Mouse (Mus musculus): Measurements from ENCODE around the gene Sp8.

Sp8 gene

DNA sequence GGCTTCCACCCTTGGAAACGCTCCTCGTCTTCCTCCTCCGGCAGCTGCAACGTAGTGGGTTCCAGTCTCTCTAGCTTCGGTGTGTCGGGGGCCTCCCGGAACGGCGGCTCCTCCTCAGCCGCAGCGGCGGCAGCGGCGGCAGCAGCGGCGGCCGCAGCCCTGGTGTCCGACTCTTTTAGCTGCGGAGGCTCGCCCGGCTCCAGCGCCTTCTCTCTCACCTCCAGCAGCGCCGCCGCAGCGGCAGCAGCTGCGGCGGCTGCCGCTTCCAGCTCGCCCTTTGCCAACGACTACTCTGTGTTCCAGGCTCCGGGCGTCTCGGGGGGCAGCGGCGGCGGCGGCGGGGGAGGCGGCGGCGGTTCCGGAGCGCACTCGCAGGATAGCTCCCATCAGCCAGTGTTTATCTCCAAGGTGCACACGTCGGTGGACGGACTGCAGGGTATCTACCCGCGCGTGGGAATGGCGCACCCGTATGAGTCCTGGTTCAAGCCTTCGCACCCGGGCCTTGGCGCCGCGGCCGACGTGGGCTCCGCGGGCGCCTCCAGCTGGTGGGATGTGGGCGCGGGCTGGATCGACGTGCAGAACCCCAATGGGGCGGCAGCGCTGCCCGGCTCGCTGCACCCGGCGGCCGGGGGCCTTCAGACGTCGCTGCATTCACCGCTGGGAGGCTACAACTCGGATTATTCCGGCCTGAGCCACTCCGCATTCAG, 2.5 kb downstream of the Sp8 start:
- DNase-seq (ENCODE audit: low read depth, low spot score), result no peak

DNA sequence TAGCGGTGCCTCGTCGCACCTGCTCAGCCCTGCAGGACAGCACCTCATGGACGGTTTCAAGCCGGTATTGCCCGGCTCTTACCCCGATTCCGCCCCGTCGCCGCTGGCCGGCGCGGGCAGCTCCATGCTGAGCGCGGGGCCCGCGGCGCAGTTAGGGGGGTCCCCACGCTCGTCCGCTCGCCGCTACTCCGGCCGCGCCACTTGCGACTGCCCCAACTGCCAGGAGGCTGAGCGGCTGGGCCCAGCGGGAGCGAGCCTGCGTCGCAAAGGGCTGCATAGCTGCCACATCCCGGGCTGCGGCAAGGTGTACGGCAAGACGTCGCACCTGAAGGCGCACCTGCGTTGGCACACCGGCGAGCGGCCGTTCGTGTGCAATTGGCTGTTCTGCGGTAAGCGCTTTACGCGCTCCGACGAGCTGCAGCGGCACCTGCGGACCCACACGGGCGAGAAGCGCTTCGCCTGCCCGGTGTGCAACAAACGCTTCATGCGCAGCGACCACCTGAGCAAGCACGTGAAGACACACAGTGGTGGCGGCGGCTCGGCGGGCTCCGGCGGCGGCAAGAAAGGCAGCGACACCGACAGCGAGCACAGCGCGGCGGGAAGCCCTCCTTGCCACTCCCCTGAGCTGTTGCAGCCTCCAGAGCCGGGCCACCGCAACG, 3.2 kb downstream of the Sp8 start:
- DNase-seq (ENCODE audit: low read depth, low spot score), result no peak

DNA sequence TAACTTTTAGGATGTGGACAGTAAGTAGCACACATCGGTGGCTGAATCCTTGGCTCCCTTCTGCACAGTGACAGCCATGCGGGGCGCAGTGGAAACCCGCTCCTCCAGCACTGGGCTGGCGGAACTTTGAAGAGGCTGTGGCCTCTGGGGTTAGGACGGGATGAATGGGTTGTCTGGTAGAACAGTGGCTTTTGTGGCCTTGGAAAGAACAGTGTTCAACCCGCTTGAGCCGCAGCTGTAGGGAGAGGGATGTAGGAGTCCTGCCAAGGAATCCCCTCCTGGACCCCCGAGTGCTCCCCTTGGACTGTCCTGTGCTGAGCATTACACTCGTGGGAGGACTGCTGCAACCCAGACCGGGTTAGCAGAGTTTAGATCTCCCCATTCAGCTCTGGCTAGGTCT, 3.9 kb downstream of the Sp8 start:
- no peak for DNase-seq (ENCODE audit: low read depth, low spot score)

DNA sequence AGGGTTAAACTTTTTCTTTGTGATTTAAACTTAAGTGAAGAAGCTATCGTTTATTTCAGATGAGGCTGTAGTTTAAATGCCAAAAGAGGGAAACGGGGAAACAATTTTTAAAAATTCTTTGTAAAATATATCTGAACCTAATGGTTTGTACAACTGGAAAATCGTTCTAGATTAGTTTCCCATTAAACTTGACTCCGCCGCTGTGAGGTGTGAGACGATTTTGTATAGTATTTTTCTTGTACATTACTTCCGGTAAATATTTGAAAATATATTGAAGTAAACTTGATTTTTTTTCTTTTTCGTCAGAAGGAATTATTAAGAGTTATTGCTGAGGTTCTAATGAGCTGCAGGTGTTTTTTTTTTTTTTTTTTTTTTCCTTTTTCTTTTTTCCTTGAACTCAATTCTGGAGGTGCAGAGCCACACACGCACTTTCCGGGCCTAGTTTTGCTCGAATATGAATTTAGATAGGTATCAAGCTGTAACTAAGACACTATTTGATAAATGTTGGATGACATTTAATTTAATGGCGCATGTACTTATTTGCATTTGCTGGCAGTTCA, 4.8 kb downstream of the Sp8 start:
- no peak for DNase-seq (ENCODE audit: low read depth, low spot score)

DNA sequence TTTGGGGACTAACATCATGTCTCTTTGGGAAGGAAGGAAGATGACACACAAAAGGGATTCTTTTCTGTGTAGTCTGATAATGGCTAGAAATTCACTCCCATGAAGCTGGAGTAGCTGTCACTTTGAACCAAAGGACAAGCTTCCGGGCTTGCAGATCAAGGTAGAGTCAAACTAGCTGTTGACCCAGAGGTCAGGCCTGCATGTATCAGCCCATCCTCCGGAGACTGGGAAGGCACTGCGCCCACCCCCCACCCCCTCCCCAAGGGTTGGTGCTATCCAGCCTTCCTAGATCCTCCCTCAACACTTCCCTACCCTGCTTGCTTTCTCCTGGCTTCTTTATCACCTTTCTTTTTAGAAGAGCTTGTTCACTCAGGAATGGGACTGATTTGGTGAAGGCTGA, 7.2 kb downstream of the Sp8 start:
- no peak for DNase-seq (ENCODE audit: low read depth, low spot score)

DNA sequence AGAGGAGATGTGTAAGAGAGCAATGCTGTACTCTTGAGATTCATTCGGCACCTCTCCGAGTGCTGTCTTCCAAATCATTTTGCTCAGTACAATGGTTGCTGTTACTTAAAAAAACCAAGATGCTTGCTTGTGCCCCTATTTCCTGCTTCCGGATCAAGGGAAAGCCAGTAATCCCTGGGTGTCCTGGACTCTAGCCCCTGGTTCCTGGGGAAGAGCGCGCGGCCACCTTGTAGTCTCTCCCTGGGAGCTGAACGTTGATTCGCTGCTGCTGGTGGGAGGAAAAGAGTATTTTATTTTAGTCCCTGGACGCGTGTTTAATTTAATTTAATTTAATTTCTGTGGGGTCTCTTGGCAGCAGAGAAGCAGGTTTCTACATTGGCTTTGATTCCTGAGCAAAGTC, 8.3 kb downstream of the Sp8 start:
- DNase-seq (ENCODE audit: low read depth, low spot score), result no peak

DNA sequence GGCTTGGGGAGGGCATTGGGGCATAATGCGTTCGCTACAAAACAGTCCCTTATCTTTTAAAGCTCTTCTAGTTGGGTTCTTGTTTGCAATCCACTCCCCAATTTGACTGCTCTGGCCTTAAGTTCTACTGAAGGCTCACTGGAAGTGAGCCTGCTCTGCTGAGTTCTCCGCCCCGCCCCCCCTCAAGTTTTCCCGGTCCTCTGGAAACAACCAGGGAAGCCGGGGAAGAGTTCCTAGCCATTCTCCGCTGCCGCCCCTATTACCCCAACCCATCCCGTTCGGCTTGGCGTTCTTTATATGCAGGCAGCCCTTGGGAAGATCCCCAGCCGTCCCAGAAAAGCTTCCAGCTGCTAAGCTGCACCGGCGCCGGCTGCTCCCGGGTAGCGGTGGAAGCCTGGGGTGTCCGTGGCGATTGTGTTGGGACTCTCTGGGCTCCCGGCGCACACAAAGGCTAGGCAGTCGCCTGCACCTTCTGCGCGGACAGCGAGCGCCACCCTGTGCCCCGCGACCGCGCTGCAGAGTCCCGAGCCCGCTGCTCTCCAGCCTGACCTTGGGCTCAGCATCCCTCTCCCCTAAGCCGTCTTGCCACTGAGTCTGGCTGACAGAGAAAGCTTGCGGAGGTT, 8.8 kb downstream of the Sp8 start:
- DNase-seq (ENCODE audit: low read depth, low spot score), result peak; percentile 56

DNA sequence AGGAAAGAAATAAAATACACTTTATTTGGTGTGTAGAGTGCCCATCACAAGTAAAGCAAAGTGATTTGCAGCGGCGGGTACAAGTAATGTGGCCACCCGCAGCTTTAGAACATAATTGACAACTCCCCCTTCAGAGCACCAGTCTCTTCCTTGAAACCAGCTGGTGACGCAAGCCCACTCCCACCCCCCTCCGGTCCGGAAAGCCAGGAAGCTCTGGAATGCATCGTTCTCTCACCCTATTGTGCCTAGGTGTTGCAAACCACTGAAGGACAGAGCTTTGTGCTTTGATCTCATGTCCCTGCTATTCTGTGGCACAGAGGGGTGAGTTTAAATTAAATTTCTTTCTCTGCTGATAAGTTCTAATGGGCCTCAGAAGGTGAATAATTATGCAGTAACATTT, 10.0 kb downstream of the Sp8 start:
- no peak for DNase-seq (ENCODE audit: low read depth, low spot score)

DNA sequence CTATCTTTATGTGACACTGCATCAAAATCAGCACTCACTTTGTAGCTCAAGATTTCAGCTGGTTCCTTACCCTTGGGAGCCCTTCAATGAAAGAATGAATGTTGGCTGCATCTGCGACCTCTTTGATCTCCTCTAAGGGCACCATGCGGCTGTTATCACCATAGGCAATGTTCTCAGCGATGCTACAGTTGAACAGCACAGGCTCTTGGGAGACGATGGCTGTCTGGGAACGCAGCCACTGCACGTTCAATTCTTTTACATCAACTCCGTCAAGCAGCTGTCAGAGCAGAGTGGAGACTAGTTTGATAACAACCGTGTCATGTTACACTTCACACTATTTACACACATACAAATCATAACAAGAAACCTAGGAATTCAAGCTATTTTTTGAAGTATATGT, 26.5 kb downstream of the Sp8 start:
- DNase-seq (ENCODE audit: low read depth, low spot score), result no peak

DNA sequence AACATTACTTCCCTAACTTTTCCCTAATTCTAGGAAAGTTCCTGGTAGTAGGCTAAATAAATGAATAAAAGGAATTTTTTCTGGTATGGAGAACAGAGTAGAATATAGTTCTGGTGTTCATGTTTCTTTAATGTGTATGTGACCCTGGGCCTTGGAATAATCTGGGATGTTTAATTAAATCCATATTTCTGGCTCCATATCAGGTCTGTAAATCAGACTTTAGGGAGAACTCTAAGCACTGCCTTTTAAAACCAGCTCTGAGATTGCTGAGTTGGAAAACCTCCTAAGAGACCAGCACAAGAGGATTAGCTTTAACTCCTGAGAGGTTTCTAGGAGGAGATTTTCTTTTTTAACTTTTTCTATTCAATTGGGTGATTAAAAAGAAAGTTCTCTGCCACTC, 36.7 kb downstream of the Sp8 start:
- no peak for DNase-seq (ENCODE audit: low read depth, low spot score)

DNA sequence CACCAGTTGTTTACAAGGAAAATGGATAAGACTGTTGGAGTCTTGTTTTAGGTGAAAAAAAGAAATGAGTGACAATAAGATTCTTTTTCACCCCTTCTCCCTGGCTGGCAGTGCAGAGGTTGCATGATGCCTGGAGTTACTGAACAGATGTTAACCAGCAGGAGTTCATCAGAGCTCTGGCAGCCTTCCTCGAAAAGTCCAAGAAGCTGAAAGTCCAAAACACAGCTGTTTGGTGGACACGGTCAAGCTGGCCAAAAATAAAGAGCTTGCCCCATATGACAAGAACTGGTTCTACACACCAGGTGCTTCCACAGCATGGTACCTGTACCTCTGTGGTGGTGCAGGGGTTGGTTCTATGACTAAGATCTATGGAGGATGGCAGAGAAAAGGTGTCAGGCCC, 41.8 kb downstream of the Sp8 start:
- no peak for DNase-seq (ENCODE audit: low read depth, low spot score)

All from retina, postnatal 7 days (tissue).